Mouse (Mus musculus): ENCODE data around the gene Rhbdf2. TPM values are rescaled to one million over a fixed set of nuclear protein-coding genes. Genes with fewer than 3 reads are reported as not detected.
"Not testable (repeated sequence)": the region's sequence is repeated elsewhere in the genome, so short reads cannot be mapped to it uniquely, and the experiment has no call there.

Rhbdf2 gene
- total RNA-seq, 2 experiments from 2014 or later, result 15.1 to 15.3 TPM

DNA sequence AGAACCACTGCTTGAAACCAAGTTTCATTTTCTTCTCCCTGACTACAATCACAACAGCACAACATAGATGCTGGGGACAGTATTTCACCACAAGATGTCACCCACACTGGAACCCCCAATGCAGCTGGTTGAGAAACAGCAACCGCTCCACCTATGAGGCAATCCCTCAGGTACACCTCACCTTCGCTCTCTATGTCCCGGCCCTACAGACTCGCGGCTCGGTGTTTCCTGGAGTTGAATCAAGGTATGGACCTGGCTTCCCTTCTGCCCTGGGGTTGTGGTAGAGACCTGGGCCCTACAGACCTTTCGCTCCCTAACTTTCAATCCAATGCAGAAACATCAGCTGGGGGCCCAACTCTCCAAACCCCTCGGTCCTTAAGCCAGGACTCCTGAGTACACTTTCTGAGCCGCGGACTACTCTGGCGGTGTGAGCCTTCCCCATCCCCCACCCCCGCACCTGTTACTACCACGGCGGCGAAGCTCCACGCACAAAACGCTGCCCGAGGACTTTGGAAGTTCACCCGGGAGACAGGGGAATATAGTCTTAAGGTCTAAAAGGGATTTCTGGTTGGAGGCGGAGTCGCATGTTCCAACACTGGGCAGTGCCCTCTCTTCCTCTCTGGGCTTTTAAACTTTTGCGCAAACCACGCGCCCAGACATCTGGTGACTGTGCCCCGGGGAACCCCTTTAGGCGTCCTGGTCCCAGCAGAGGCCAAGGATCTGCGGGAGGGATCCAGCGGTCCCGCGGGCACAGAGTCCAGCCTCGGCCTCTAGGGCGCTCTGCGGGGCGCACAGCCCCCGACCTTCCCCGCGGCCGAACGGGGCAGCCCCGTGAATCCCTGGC, 3.3 kb downstream of the Rhbdf2 start:
- DNase-seq, result no peak
- intact Hi-C loops (cut with DNase I), result no loop called here

DNA sequence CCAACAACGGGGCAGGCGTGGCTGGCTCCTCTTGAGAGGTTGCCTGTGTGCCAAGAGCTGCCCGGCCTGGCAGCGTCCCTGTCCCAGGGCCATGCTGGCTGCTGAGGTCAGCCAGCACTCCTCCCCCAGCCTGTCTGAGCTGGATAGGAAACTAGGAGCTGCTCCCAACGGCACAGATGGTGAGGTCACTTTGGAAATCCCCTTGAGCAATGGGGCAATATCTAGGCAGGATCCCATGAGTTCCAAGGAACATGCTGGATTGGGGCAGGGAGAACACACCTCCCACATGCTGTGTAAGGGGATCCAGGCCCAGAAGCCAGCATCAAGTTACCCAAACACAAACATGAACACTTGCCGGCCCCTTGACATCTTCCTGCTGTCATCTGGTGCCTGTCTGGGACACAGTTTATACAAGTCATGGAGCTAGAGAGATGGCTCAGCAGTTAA, 5.5 kb downstream of the Rhbdf2 start:
- intact Hi-C loops (cut with DNase I), result no loop called here
- peak; percentile 84 to 89 for DNase-seq

DNA sequence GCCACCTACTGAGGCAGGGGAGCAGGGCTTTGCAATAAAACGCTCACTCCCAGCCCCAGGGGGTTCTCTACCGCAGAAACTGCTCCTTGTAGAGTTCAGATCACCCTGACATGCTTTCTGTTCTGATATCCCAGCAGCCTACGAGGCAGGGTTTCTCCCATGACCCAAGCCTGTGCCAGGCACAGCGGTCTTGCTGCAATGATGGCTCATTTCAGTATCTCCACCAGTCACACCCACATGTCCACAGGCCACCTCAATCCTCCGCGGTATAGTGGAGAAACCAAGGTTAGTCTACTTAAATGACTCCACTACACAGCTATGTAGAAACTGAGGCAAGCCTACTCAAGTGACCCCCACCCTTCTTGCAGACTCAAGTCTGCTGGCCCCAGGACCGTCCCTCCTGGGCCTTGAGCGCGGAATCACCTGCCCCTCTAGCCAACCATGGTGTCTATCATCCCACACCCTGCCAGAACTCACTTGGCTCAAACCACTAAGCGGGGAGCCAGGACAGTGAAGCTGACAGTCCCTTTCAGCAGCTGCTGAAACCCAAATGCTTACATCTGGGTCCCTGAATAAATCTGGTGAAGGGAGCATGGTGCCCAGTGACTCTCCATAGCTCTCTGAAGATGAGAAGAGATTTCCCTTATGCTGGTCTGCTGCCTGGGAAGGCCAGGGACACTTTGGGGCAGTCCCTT, 6.1 kb downstream of the Rhbdf2 start:
- intact Hi-C loops (cut with DNase I), result no loop called here
- peak in 1 of 2 experiments; percentile 68 for DNase-seq

DNA sequence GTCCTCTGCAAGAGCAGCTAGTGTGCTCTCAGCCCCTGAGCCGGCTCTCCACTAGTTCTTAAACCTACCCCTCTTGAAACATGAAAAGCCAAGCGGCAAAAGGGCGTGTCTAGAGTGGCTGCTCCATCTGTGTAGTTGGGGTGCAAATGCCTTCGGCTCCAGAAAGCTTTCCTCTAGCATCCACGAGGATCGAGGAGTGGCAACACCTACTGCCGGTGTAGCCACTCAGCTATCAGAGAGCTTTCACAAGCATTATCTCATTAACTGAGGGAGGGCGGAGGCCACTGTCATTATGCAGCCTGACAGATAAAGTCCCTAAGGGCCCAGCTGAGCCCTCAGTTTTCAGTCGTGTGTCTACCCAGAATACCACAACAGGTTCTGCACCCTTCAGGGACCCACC, 6.7 kb downstream of the Rhbdf2 start:
- DNase-seq, result no peak
- intact Hi-C loops (cut with DNase I), result no loop called here

DNA sequence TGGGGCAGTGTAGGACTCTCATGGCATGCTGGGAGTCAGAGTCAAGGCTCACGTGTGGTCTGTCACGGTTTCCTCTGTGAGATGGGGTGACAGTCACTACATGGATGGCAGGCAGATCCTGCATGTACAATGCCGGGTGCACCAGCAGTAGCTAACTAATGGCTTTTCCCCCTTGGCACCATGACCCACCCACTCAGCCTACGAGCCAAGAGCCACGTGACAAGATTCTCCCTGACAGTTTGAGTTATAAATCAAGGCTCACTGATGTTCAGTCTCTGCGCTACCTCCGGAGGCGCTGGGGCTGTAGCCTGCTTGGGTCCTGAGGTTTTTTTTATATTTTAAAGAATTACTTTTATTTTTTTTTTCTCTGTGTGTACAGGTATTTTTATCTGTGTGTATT, 7.3 kb downstream of the Rhbdf2 start:
- intact Hi-C loops (cut with DNase I), result no loop called here

DNA sequence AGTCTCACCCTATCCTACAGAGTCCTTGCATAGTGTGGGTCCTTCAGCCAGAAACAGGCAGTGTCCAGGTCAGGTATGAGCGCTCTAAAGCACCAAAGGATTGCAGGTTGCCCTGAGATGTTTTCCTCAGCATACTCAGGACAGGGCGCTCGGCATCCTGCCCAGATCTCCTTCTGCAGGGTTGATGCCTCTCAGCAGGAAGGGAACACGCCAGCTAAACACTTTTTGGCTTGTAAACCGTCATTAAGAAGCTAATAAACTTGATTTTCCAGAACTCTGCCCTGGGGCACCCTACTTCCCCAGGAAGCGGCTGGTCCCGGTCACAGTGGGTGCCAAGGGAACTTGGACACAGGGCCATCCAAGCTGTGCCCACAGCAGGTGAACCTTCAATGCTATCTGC, 7.7 kb downstream of the Rhbdf2 start:
- DNase-seq, result no peak
- intact Hi-C loops (cut with DNase I), result no loop called here

More for the DNA sequence above, 7.3 kb downstream of the Rhbdf2 start:
- no peak for DNase-seq

DNA sequence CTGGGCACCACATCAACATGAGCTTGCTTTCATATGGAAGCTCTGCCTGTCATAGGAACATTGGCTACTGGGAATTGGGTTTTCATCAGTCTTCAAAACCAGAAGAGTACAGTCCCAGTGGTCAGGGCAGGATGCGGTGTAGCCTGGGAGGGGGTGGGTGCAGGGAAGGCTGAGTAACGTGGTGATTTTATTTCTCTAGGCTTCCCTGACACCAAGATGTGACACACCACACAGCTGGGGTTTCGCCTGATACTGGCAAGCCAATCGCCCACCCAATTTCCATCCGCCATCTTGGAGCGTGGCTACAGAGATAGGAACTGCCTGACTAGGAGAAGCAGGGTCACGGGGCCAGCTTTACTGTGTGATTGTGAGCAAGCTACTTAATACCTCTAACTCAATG, 8.2 kb downstream of the Rhbdf2 start:
- no peak for DNase-seq
- intact Hi-C loops (cut with DNase I), result no loop called here

DNA sequence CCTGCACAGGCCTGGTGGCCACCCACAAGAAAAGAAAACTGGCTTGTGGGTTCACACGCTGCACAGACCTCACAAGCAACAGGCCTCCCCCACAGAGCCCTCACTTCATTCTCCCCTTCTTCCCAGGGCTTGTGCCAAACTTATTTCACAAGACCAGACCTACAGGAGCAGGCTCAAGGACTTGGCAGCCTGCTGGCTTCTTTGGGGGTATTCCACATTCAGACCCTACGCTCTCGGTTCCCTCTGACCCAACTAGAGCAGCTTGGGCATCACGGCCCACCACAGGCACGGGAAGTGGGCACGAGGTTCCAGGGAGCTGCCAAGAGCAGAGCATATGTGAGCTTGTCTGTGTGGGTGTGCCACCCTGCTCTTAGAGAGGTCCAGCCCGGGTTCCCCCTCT, 9.2 kb downstream of the Rhbdf2 start:
- peak in 1 of 2 experiments; percentile 34 for DNase-seq
- intact Hi-C loops (cut with DNase I), result no loop called here

DNA sequence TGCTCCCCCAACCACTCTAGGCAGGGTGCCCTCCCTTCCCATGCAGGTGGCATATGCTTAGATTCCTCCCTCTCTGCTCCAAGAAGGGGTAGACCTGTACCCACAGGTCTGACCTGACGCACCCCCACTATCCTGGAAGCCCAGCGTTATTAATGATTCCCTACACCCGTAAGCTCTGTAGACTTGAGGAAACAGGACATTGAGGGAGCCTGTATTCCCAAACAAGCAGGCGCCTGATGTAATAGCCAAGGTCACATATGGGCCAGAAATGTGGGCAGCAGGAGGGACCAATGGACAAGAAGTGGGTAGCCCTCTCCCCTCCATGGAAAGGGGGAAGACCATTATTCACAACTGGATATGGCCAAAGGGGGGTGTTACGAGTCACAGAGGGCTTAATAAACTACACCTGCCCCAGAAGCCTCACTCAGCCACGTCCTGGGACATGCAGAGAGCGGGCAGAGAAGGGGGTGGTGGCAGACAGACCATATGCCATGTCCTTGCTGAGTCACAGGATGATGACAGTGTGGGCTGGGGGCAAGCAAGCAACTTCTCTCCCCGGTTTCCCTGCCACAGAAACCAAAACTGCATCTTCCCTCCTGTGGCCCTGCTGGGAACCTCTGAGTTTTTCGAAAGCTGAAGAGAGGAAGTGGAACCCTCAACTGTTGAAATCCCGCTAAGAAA, 10.2 kb downstream of the Rhbdf2 start:
- no peak for DNase-seq
- intact Hi-C loops (cut with DNase I), result no loop called here

DNA sequence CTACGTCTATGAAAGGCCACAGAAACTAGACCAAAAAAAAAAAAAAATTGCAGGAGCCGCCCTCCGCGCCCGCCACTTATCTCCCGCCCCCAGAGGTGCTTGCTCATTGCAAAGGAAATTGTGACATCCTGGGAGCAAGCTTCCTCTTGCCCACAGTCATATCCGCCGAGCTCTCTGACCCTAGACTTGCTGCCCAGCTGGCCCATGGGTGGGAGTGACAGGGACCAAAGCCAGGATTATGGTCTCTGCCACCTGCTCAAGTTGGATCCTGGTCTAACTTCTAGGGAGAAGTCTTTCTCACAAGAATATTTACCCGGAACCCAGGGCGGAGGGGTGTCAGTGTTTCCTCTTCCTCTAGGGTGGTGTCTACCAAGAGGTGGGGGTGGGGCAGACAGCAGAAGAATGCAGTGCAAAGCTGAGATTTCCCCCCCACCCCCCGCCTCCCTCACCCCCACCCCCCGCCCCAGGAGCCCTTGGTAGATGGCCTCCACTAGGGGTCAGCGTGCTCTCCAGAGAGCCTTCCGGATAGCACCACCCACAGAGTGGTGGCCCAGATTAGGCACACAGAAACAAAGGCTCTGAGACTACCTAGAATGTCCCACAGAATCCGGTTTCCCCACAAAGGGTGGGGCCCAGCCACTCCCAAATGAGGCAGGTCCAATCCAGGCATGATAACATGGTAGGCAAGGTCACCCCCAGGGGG, 10.9 kb downstream of the Rhbdf2 start:
- intact Hi-C loops (cut with DNase I), result no loop called here
- peak; percentile 63 to 68 for DNase-seq

DNA sequence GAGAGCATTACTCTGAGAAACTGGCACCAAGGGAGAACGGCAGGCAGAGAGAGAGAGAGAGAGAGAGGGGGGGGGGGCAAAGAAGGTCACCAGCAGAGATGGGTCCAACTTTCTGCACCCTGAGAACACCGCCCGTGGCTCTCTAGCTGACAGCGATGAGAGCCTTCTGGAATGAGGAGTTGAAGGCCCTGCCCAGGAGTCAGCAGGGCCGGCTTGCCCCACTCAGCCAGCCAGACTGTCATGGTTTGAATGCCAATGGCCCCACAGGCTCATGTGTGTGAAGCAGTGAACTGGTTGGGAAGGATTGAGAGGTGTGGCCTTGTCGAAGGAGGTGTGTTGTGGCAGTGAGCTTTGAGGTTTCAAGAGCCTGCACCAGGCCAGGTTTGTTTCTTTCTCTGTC, 13.6 kb downstream of the Rhbdf2 start:
- intact Hi-C loops (cut with DNase I), result no loop called here

DNA sequence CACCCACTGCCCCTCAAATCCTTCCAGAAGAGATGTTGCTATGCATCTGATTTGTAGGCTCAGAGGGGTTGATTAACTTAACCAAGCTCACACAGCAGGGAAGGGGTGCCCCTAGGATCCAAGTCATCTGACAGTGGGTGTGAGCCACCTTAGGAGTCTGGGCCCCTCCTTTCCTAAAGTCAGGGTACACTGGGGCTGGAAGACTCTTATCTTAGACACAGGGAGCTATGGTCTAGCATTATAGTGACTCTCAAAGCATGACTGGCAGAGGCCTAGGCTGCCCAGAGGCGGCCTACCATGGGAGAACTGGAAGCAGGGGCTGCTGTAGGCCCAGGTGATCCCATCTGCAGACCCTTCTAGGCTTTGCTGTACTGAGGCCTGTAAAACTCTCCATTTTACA, 14.3 kb downstream of the Rhbdf2 start:
- intact Hi-C loops (cut with DNase I), result no loop called here
- DNase-seq, result no peak

More for the DNA sequence above, 13.6 kb downstream of the Rhbdf2 start:
- no peak for DNase-seq

DNA sequence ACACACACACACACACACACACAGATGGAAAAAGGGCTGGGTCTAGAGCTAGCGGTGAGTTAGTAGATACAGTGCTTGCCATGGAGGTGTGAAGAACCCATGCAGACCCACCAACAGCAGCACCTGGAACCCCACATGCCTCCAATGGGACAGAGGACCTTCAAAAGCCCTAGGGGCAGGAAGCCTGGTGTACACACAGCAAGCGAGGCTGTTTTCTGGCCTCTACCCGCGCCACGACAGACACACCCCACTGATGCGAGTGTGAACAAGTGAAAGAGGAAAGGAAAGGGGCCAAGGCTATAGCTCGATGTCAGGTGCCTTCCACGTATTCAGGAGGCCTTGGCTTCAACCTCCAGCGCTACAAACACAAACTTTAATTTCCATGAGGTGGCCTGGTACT, 14.9 kb downstream of the Rhbdf2 start:
- no peak for DNase-seq
- intact Hi-C loops (cut with DNase I), result no loop called here

DNA sequence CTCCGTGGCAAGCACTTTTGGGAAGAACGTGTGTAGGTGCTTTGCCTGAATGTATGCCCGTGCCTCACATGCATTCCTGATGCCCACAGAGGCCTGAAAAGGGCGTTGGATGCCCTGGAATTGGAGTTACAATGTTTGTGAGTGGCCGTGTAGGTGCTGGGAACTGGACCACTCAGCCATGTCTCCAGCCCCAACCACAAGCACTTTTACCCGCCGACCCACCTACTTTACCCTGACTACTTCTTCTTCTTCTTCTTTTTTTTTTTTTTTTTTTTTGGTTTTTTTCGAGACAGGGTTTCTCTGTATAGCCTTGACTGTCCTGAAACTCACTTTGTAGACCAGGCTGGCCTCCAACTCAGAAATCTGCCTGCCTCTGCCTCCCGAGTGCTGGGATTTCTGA, 15.7 kb downstream of the Rhbdf2 start:
- DNase-seq; intact Hi-C loops (cut with DNase I): not testable (repeated sequence)

DNA sequence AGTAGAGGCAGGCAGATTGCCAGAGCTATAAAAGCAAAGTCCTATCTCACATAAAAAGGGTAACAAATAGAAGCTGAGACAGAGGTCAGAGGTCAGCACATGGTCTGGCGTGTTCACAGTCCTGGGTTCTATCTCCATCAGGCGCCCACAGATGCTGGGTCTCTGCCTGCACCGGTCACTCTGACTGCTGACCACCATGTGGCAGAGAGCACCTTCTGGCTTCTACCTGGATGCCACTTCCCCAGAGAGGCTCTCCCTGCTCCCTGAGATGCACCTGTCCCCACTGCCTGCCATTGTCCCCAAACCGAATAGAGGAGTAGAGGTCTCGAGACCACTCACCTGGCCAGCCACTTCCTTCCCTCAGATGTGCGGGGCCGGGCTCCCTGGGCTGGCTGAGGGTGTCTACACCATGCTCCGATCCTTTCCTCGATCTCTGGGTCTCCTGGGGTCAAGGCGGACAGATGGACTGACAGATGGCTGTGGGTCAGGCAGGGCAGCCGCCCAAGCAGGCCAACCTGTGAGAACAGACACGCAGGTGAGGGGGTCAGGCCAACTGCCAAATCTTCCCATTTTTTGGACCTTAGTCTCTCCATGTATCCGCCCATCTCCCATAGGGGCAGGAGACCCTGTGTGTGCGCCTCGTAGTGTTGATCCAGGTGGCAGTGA, 16.7 kb downstream of the Rhbdf2 start:
- intact Hi-C loops (cut with DNase I), result no loop called here

DNA sequence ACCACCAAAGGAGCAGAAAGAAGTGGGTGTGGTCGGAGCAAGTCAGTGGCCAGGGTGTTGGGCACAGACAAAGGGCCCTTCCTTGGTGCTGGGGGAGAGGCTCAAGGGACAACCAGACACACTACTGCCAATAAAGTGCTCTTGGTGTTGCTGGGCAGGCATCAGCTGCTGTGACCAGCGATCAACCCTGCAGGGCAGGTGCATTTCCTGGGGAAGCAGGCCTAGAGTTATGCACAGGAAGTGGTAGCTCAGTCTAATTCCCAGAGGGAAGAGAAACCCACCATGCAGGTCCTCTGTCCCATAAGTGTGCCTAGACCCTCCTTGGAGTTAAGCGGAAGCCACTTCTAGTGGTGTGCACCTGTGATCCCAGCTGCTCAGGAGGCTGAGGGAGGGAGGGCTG, 19.1 kb downstream of the Rhbdf2 start:
- DNase-seq, result no peak
- intact Hi-C loops (cut with DNase I), result no loop called here

More for the DNA sequence above, 16.7 kb downstream of the Rhbdf2 start:
- DNase-seq, result no peak

DNA sequence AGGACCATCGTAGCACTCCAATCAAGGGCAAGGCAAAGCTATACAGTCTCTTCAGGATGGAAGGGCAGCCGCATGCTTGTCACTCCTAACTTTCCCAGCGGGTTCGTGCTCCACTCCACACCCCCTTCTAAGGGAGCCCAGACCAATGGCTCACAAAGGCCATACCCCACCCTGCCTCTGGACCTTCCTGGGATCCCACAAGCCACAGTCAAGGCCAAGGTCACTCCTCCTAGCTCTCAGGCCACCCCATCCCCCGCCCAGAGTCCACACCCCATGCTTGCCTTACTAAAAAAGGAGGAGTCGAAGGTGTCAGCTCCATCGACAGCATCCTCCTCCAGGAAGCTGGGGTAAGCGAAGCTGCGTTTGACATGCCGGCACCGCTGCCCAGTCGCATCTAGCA, 22.7 kb downstream of the Rhbdf2 start:
- no peak for DNase-seq
- intact Hi-C loops (cut with DNase I), result loop anchor here (2.0 kb wide), 1 partner anchor 25 kb away; no protein-coding TSS in a partner anchor

DNA sequence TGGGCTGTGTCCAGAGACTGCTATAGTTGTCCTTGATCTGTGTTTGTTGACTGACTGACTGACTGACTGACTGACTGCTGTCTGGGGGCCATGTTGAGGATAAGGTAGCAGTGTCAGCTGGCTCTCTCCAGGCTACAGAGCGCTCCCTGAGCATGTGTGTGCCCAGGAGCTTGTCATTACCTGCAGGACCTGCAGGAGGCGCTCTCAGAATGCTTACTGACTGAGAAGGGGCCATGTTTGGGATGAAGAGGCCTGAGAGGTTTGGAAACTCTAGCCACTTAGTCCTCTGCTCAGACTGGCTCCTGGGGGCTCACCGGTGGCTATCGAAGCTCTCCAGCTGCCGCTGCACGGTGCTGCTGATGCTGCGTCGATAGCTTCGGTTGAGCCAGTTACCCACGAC, 23.5 kb downstream of the Rhbdf2 start:
- peak in 1 of 2 experiments; percentile 63 for DNase-seq
- intact Hi-C loops (cut with DNase I), result no loop called here

DNA sequence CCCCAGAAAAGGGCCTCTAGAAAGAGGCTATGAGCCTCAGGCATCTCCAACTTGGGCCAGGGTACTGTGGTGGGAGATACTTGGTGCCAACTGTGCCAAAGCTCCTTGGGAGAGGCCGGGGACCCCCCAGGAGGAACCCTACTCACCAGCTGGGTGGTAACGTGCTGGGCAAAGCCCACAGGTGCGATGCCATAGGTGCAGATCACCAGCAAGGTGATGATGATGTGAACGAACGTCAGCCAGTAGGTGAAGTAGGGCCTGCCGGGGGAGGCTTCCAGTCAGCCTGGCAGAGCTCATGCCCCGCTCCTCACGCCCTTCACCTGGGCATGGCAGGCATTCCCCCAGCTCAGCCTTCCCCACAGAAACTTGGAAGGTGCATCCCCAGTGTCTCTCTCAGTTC, 24.8 kb downstream of the Rhbdf2 start:
- intact Hi-C loops (cut with DNase I), result no loop called here
- no peak for DNase-seq

DNA sequence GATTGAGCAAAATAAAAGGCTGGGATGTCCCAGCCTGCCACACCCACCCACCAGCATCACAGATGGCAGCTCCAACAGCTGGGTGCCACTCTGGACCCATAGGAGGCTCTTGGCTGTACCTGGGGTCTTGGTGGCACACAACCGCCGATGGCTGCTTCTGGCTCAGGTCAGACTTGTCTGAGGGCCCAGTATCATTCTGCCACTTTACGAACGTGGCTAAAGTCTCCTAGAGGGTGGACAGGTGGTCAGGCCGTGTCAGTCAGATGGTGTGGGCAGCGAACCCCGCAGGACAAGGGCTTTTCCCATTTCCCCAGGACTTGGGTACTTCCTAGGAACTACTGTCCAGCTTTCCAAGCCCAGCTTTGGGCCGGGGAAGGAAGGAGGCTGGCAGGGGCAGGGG, 25.7 kb downstream of the Rhbdf2 start:
- DNase-seq, result no peak
- intact Hi-C loops (cut with DNase I), result no loop called here

Data from heart, postnatal 14 days (tissue).